Mouse (Mus musculus) midbrain, embryonic 10.5 days (tissue): ENCODE results near the gene Zfp568. TPM values are rescaled to one million over a fixed set of nuclear protein-coding genes. Genes with fewer than 3 reads are reported as not detected.
"Not testable (repeated sequence)": the region's sequence is repeated elsewhere in the genome, so short reads cannot be mapped to it uniquely, and the experiment has no call there.

Source experiments
- DNase-seq: peaks from one replicate; pipeline ENCODE4 v3.0.0-alpha.2; 2017; ENCODE audit warnings: low spot score
- H3K27ac ChIP-seq: fragments of 300-500 bp; sonication (generic); replicated peaks from 2 replicates; pipeline ENCODE4 v1.5.1; 2016; ENCODE audit warnings: mild to moderate bottlenecking
- H3K27me3 ChIP-seq: fragments of 300-500 bp; sonication (generic); 2 replicates; pipeline ENCODE4 v1.6.1; 2016; ENCODE audit warnings: low read depth, mild to moderate bottlenecking; ENCODE audit not compliant: poor library complexity, severe bottlenecking
- H3K36me3 ChIP-seq: fragments of 300-500 bp; sonication (generic); 2 replicates; pipeline ENCODE4 v1.6.1; 2016; ENCODE audit warnings: mild to moderate bottlenecking, moderate library complexity
- H3K4me1 ChIP-seq: fragments of 300-500 bp; sonication (generic); 2 replicates; pipeline ENCODE4 v1.6.1; 2016
- H3K4me3 ChIP-seq: fragments of 300-500 bp; sonication (generic); 2 replicates; pipeline ENCODE4 v1.5.1; 2016; ENCODE audit warnings: mild to moderate bottlenecking, moderate library complexity
- H3K9me3 ChIP-seq: fragments of 300-500 bp; sonication (generic); replicated peaks from 2 replicates; pipeline ENCODE4 v1.6.1; 2016; ENCODE audit warnings: mild to moderate bottlenecking
- WGBS: fragments of 180-500 bp; shearing (Covaris S2); methylation state at CpG from one replicate; pipeline ENCODE4 v1.1.7; 2016; 5-methylcytosine and 5-hydroxymethylcytosine counted together
- polyA plus RNA-seq: library from polyadenylated mRNA; unstranded; fragments of >200 nt; fragmentation: Nextera tagmentation; extraction: Ambion mirVana; gene quantifications from 2 replicates; pipeline ENCODE4 v1.2.1, GENCODE M21; 2016

Gene Zfp568
- polyA plus RNA-seq, 1 experiment from 2014 or later: 23.3 TPM

DNA sequence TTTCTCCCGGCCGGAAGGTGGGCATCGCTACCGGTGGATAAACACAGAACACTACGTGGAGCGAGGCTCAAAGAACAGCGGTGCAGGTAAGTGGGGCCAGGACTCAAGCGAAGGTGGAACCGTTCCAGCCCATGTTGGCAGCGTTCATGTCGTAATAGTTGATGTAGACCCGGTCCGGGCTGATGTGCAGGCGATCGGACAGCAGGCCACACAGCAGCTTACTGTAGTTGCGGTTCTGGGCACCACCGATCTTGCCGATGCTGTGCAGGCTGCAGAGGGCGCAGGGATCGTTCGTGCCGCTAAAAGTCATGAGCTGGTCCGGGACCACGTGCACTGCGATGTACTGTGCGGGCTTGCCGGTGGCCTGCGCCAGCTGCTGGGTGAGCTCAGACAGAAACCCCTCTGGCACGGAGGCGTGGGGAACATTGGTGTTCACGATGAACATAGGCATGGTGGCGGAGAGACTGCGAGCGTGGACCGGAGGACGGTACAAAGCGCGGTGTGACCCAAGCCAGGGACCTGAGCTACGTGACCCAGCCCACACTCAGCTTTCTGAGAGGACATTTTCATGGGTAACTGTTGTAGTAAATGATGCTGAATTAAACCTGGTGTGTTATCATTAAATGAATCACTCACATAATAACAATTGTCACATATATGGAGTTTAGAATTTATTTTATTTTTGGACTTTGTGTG lies 18.5 kb upstream of the Zfp568 start:
- not testable (repeated sequence) for H3K27ac ChIP-seq, H3K27me3 ChIP-seq, DNase-seq, H3K4me3 ChIP-seq, H3K4me1 ChIP-seq, H3K36me3 ChIP-seq
- 49% methylated on average over 39 of the region's 39 CpGs for WGBS
- H3K9me3 ChIP-seq: peaks cover 14% of the 10 kb centered on the region; the same call in 1 of the 2 replicates

DNA sequence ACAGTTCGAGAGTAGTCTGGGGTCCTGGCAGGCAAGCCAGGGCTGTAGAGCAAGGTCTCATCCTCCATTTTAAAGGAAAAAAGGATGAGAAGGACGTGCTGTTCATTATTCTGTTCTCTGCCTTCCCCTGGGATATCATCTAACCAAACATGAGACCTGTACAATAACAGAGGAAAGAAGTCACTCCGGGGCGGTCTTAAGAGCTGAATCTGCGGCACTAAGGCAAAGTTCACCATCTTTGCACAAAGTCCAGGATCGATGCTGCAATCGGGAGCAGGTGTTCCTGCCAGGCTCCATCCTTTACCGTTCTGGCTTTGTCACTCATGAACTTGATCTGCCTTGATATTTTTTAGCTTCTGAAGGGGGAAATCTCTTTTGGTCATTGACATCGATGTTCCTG lies 13.1 kb upstream of the Zfp568 start:
- Histone ChIP-seq H3K9me3 (peaks cover 6% of the 10 kb centered on the region; the same call in 1 of the 2 replicates), H3K4me1 (no peaks in the 10 kb centered on the region), H3K36me3 (no peaks in the 10 kb centered on the region), H3K4me3 (no peak overlapping the region), H3K27ac (no peak overlapping the region), H3K27me3 (no peaks in the 10 kb centered on the region)
- DNase-seq: no peak
- 85% methylated on average over 9 of the region's 9 CpGs for WGBS

DNA sequence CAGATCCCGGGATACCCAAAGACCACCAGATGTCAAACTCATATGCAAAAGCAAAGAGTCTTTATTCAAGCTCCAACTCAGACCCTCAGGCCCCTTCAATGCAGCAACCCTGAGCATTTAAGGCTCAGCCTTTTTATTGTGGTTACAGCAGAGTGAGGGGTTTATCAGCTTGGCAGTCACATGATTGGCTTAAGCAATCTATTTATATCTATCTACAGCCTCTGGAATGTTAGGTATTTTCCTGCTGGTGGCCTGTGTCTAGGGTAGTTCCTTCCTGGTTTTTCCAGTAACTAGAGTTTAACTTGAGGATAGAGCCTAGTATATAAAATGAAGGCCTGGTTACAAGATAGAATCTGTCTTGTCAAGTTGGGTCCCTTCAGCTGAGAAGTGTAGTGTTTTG lies 3.0 kb upstream of the Zfp568 start:
- WGBS: 90% methylated on average over 1 of the region's 1 CpGs
- Histone ChIP-seq H3K4me3 (no peak overlapping the region), H3K4me1 (peaks cover 22% of the 10 kb centered on the region), H3K27me3 (no peaks in the 10 kb centered on the region), H3K36me3 (peaks cover 5% of the 10 kb centered on the region), H3K27ac (no peak overlapping the region), H3K9me3 (peaks cover 6% of the 10 kb centered on the region; the same call in 1 of the 2 replicates)
- no peak for DNase-seq

- Histone ChIP-seq H3K9me3 (peaks cover 6% of the 10 kb centered on the region; the same call in 1 of the 2 replicates), H3K36me3 (peaks cover 12% of the 10 kb centered on the region), H3K4me1 (peaks cover 22% of the 10 kb centered on the region), H3K4me3 (no peak overlapping the region), H3K27ac (no peak overlapping the region), H3K27me3 (no peaks in the 10 kb centered on the region)
- WGBS: 51% methylated on average over 5 of the region's 5 CpGs
- no peak for DNase-seq
Observed at GRCm38 (mm10) chr7:29981455-29981854, 2.3 kb upstream of the Zfp568 start.

- no peak for DNase-seq
- Histone ChIP-seq H3K36me3 (peaks cover 16% of the 10 kb centered on the region), H3K4me3 (no peak overlapping the region), H3K27me3 (no peaks in the 10 kb centered on the region), H3K27ac (no peak overlapping the region), H3K9me3 (peaks cover 6% of the 10 kb centered on the region; the same call in 1 of the 2 replicates), H3K4me1 (peaks cover 22% of the 10 kb centered on the region)
- 91% methylated on average over 3 of the region's 3 CpGs for WGBS
Observed at GRCm38 (mm10) chr7:29981860-29982259, 1.9 kb upstream of the Zfp568 start.

DNA sequence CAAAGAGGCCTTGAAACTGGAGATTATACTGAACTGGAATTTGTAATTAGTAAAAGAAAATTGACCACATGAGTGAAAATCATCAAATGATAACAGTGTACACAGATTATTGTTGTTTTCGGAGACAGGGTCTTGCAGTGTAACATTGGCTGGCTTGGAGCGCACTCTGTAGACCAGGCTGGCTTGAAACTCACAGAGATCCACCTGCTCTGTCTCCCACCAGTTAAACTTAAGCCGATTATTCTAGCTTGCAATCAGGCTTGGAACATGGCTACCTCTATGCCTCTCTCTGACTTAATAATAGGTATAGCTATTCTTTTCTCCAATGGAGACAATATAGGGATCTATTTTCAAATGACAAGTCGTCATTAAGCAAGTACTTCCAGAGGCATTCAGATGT lies 1.4 kb upstream of the Zfp568 start:
- no peak for DNase-seq
- peaks cover 21% of the 10 kb centered on the region for H3K36me3 ChIP-seq
- H3K27me3 ChIP-seq: no peaks in the 10 kb centered on the region
- peaks cover 22% of the 10 kb centered on the region for H3K4me1 ChIP-seq
- peak overlapping the region; percentile 96; the same call in 1 of the 2 replicates for H3K27ac ChIP-seq
- WGBS: 81% methylated on average over 4 of the region's 4 CpGs
- H3K4me3 ChIP-seq: peak overlapping the region; percentile 92
- peaks cover 6% of the 10 kb centered on the region; the same call in 1 of the 2 replicates for H3K9me3 ChIP-seq

DNA sequence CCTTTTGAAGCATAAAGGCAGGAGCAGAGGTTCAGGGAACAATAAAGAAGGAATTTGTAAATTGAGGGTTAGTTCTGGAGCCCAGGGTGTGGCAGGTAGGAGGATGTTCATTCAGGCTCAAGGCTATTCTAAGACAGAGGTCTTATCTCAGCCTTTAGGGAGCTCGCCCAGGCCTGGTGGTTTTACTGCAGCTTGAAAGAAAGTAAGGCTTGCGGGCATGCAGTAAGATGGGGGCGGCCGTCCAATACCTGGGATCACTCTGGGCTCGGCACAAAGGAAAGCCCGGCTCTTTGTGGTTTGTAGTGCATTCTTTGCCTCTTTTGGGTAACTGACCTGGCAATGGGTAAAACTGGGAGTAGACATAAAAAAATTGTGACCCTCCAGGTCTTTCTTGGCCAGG lies 824 bp upstream of the Zfp568 start:
- peak overlapping the region; percentile 96 for H3K27ac ChIP-seq
- H3K4me1 ChIP-seq: peaks cover 22% of the 10 kb centered on the region
- no peaks in the 10 kb centered on the region for H3K27me3 ChIP-seq
- 30% methylated on average over 6 of the region's 6 CpGs for WGBS
- peaks cover 27% of the 10 kb centered on the region for H3K36me3 ChIP-seq
- DNase-seq: no peak
- H3K9me3 ChIP-seq: peaks cover 6% of the 10 kb centered on the region; the same call in 1 of the 2 replicates
- H3K4me3 ChIP-seq: peak overlapping the region; percentile 92

DNA sequence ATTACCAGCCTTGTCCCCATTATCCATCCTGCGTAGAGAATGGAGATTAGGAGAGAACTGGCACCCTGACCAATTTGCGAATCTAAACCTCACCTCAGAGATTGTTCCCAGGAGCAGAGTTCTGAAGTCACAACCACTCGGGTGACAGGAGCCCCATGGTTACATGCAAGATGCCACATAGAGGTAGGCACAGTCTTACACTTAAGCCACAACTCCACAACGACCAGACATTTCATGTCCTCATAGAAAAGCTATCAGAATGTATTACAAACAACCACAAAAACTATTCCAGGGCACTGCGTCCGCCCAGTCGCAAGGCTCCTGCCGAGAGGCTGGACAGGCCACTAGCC lies 440 bp upstream of the Zfp568 start:
- Histone ChIP-seq H3K27ac (peak overlapping the region; percentile 96), H3K4me1 (peaks cover 22% of the 10 kb centered on the region), H3K9me3 (peaks cover 6% of the 10 kb centered on the region; the same call in 1 of the 2 replicates), H3K36me3 (peaks cover 31% of the 10 kb centered on the region), H3K4me3 (peak overlapping the region; percentile 92), H3K27me3 (no peaks in the 10 kb centered on the region)
- WGBS: 1% methylated on average over 8 of the region's 8 CpGs
- no peak for DNase-seq

DNA sequence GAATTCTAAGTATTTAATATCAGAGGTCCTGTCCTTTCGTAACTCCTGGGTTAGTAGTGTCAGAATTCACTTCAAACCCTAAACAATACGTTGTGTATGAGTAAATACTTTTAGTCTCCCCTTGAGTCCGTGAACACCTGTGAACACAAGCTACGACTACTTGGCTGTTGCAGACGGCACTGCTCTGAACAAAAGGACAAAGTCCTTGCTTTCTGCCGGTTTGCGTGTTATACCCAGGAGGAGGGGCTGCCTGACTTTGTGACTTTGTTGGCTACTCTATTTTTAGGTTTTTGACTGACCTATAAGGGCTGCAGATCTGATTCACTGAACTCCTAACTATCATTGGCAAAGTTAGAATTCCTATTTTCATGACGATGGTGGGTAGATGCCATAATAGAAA lies 2.3 kb downstream of the Zfp568 start:
- Histone ChIP-seq H3K4me3 (no peak overlapping the region), H3K9me3 (no peaks in the 10 kb centered on the region), H3K36me3 (peaks cover 55% of the 10 kb centered on the region), H3K4me1 (peaks cover 22% of the 10 kb centered on the region), H3K27me3 (no peaks in the 10 kb centered on the region), H3K27ac (no peak overlapping the region)
- no peak for DNase-seq
- 94% methylated on average over 8 of the region's 8 CpGs for WGBS

DNA sequence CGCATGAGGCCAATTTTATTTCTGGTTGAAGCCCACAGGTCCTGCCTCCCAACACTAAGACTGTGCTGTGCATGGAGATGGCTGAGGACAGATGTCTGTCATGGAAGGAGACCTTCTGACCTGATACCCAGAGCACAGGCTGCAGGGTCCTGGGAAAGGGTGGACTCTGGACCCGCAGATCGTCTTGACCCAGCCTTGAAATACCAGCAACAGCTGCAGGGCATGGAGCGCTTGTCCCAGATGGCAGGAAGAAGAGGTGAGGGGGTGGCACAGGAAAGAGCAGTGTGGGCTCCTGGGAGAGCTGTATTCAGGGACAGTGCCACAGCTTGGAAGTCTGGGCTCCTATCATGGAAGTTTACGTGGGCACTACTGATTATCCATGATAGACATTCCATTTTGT lies 3.8 kb downstream of the Zfp568 start:
- peaks cover 17% of the 10 kb centered on the region for H3K4me1 ChIP-seq
- peaks cover 69% of the 10 kb centered on the region for H3K36me3 ChIP-seq
- H3K27me3 ChIP-seq: no peaks in the 10 kb centered on the region
- WGBS: 95% methylated on average over 5 of the region's 5 CpGs
- DNase-seq: no peak
- H3K9me3 ChIP-seq: no peaks in the 10 kb centered on the region
- H3K27ac ChIP-seq: no peak overlapping the region
- no peak overlapping the region for H3K4me3 ChIP-seq

- no peaks in the 10 kb centered on the region; the same call in 1 of the 2 replicates for H3K9me3 ChIP-seq
- 88% methylated on average over 11 of the region's 11 CpGs for WGBS
- peaks cover 82% of the 10 kb centered on the region for H3K36me3 ChIP-seq
- H3K4me3 ChIP-seq: no peak overlapping the region
- no peak overlapping the region for H3K27ac ChIP-seq
- DNase-seq: no peak
- no peaks in the 10 kb centered on the region for H3K27me3 ChIP-seq
- peaks cover 9% of the 10 kb centered on the region for H3K4me1 ChIP-seq
Observed at GRCm38 (mm10) chr7:29989031-29989430, 5.3 kb downstream of the Zfp568 start.

GRCm38 (mm10) chr7:29992698-29993097 lies 8.9 kb downstream of the Zfp568 start:
- DNase-seq: no peak
- peaks cover 95% of the 10 kb centered on the region for H3K36me3 ChIP-seq
- WGBS: 96% methylated on average over 8 of the region's 8 CpGs

GRCm38 (mm10) chr7:29993340-29993739 lies 9.6 kb downstream of the Zfp568 start:
- Histone ChIP-seq H3K27ac (no peak overlapping the region), H3K9me3 (no peaks in the 10 kb centered on the region; the same call in 1 of the 2 replicates), H3K4me3 (no peak overlapping the region), H3K36me3 (peaks cover 95% of the 10 kb centered on the region), H3K27me3 (no peaks in the 10 kb centered on the region), H3K4me1 (no peaks in the 10 kb centered on the region)
- no peak for DNase-seq
- WGBS: 98% methylated on average over 9 of the region's 9 CpGs

More at GRCm38 (mm10) chr7:29992698-29993097, 8.9 kb downstream of the Zfp568 start:
- Histone ChIP-seq H3K27me3 (no peaks in the 10 kb centered on the region), H3K27ac (no peak overlapping the region), H3K4me1 (no peaks in the 10 kb centered on the region), H3K4me3 (no peak overlapping the region), H3K9me3 (no peaks in the 10 kb centered on the region; the same call in 1 of the 2 replicates)
